Mouse (Mus musculus): ENCODE data around the gene Nit1. TPM values are rescaled to one million over a fixed set of nuclear protein-coding genes. Genes with fewer than 3 reads are reported as not detected.
"Not testable (repeated sequence)": the region's sequence is repeated elsewhere in the genome, so short reads cannot be mapped to it uniquely, and the experiment has no call there.

Gene Nit1
- polyA plus RNA-seq, 1 experiment from 2014 or later = 31.2 TPM

DNA sequence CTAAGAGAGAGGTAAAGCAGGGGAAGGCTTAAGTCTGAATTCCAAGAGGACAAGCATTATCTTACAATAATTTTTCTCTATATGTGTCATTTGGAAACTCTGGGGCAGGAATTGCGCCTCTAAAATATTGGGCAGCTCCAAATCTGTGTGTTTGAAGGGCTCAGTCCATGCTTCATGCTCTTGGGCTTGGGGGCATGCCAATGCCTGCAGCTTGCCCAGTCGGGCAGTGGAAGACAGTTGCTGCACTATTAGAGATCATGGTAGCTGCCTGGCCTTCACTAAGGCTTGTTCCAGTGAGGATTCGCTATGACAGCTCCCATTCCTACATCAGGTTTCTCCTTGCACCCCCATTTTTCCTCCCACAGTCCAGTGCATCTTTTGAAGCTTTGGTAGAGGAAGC is 3.2 kb upstream of the Nit1 start:
- ATAC-seq (replicated peaks; ENCODE audit: insufficient number of reproducible peaks, insufficient read depth, low FRiP score, low read depth) = no peak
- 83% methylated on average over 3 of the region's 3 CpGs for WGBS
- H3K27me3 ChIP-seq = no peaks in the 10 kb centered on the region
- H3K27ac ChIP-seq = no peak overlapping the region
- no peak overlapping the region for H3K4me2 ChIP-seq
- H3K4me3 ChIP-seq = no peak overlapping the region
- 0 out of 2 replicates have a peak, but pooled peaks cover 6% of the 10 kb centered on the region for H3K9me3 ChIP-seq (replicated peaks)
- H3K36me3 ChIP-seq = no peaks in the 10 kb centered on the region; the same call in 1 of the 2 replicates
- no peak overlapping the region for H3K9ac ChIP-seq
- H3K4me1 ChIP-seq (replicated peaks) = peaks cover 29% of the 10 kb centered on the region

DNA sequence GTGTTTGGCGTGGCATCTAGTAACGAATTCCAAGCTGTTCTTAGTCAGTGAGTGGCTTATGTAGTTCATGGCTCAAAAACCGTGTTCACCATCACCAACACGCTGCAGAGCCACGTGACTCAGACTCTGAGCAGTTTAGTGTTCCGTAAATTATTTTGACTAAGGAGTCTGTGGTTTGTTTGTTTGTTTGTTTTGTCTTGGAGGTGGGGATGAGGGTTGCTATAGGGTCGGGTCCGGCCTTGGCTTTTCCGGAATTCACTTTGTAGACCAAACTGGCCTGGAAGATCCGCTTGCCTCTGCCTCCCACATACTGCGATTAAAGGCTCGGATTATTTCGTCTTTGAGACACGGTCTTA is 627 bp upstream of the Nit1 start:
- under 1% methylated on average over 14 of the region's 14 CpGs for WGBS
- peak overlapping the region; percentile 87 for H3K4me2 ChIP-seq
- no peaks in the 10 kb centered on the region for H3K27me3 ChIP-seq
- ATAC-seq (replicated peaks; ENCODE audit: insufficient number of reproducible peaks, insufficient read depth, low FRiP score, low read depth) = no peak; the same call in 1 of the 2 replicates
- peak overlapping the region; percentile 88 for H3K4me3 ChIP-seq
- H3K9ac ChIP-seq = peak overlapping the region; percentile 87
- H3K27ac ChIP-seq = no peak overlapping the region; the same call in 1 of the 2 replicates
- peaks cover 23% of the 10 kb centered on the region for H3K36me3 ChIP-seq
- H3K4me1 ChIP-seq (replicated peaks) = peaks cover 27% of the 10 kb centered on the region
- 0 out of 2 replicates have a peak, but pooled peaks cover 6% of the 10 kb centered on the region for H3K9me3 ChIP-seq (replicated peaks)

DNA sequence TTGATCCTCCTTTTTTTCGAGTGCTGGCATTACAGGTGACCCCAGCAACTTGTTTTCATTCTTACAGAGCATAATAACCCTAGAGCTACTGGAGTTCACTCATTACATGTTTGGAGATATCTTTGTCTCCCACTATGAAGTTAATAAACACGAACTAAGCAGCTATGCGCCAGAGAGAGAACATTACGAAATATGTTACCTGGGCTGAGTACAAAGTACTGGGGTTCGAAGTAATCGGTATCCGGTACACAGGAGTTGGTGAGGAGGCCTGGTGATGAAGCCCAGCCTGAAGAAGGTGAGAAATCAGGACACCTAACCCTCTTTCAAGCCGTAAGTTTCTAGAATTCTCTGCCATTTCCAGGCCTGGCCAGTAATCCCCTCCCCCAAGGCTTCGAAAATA is 731 bp downstream of the Nit1 start:
- Histone ChIP-seq H3K9ac (peak overlapping the region; percentile 87), H3K9me3 (replicated peaks) (0 out of 2 replicates have a peak, but pooled peaks cover 6% of the 10 kb centered on the region), H3K36me3 (peaks cover 36% of the 10 kb centered on the region), H3K4me1 (replicated peaks) (peaks cover 27% of the 10 kb centered on the region), H3K4me2 (peak overlapping the region; percentile 87), H3K4me3 (peak overlapping the region; percentile 88), H3K27me3 (no peaks in the 10 kb centered on the region), H3K27ac (peak overlapping the region; percentile 71; the same call in 1 of the 2 replicates)
- no peak for ATAC-seq (replicated peaks; ENCODE audit: insufficient number of reproducible peaks, insufficient read depth, low FRiP score, low read depth)
- 67% methylated on average over 9 of the region's 9 CpGs for WGBS

DNA sequence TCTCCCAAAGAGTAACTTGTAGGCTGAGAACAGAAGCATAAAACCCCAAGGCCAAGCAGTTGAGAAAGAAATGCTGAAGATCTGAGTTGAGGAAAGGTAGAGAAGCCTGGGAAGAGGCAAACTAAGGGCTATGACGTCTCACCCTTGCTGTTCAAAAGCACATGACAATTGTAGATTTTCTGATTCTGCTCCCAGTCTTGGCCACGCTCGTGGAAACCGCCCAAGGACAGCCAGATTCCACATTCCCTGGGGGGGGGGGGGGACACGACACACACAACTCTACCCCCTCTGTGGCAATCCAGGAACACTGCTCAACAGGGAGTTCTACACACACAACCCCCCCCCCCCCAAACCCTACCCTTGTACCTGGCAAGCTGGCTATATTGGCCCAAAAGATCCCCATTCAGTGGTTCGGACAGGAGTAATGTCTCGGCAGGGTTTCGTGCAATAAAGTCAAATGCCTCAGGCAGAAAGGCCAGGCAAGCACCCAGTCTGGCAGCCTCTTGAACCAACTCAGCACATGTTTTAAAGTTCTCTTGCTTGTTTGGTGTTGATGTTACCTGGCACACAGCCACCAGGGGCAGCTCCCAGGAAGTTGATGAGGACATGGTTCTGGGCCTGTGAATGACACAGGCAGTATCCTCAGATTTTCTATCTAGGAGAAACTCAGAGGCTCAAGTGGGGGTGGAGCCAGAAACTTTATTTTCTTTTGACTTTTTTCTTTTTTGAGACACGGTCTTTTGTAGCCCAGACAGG is 1.3 kb downstream of the Nit1 start:
- no peak overlapping the region for H3K9ac ChIP-seq
- no peak overlapping the region for H3K27ac ChIP-seq
- 75% methylated on average over 9 of the region's 9 CpGs for WGBS
- H3K27me3 ChIP-seq = no peaks in the 10 kb centered on the region
- 0 out of 2 replicates have a peak, but pooled peaks cover 6% of the 10 kb centered on the region for H3K9me3 ChIP-seq (replicated peaks)
- ATAC-seq (replicated peaks; ENCODE audit: insufficient number of reproducible peaks, insufficient read depth, low FRiP score, low read depth) = no peak
- H3K36me3 ChIP-seq = peaks cover 42% of the 10 kb centered on the region
- H3K4me2 ChIP-seq = peak overlapping the region; percentile 87
- H3K4me1 ChIP-seq (replicated peaks) = peaks cover 27% of the 10 kb centered on the region
- H3K4me3 ChIP-seq = peak overlapping the region; percentile 88

DNA sequence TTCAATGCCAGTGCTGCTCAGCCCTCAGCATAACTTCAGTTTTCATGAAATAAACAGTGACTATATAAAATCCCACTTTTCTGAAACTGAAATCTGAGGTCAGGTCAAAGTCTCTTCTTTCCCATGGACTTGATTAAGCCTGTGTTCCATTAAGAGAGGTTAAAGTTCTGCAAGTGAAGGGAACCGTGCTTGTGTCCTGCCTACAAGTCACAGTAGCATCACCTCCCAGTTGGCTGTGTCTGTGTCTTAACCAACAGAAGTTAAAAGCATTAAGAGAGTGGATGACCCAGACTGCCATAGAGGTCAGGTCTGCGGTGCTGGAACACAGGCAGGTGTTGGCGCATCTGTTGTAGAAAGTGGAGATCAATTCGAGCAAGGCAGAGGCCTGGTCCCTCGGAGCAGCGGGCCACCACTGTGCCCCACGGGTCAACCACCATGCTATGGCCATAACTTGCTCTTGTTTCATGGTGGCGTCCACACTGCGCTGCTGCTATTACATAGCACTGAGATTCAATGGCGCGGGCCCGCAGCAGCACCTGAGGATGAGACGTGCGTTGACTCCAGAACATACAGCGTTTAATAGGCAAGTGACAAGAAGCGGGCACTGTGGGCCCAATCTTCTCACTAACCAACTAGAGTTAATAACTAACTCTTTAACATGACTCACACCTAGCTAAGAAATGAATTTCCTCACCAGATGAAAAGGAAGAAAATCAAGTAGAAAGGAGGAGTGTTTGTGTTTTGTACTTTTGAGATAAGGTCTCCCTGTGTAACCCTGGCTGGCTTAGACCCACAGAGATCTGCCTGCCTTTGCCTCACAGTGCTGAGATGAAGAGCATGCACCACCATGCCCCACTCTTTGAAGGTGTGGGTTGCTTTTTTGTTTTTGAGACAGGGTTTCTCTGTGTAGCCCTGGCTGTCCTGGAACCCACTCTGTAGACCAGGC is 2.9 kb downstream of the Nit1 start:
- 94% methylated on average over 16 of the region's 16 CpGs for WGBS
- Histone ChIP-seq H3K27ac (no peak overlapping the region), H3K27me3 (no peaks in the 10 kb centered on the region), H3K4me2 (no peak overlapping the region), H3K36me3 (peaks cover 54% of the 10 kb centered on the region), H3K4me1 (replicated peaks) (peaks cover 25% of the 10 kb centered on the region), H3K9me3 (replicated peaks) (0 out of 2 replicates have a peak, but pooled peaks cover 6% of the 10 kb centered on the region), H3K9ac (no peak overlapping the region), H3K4me3 (no peak overlapping the region)
- ATAC-seq (replicated peaks; ENCODE audit: insufficient number of reproducible peaks, insufficient read depth, low FRiP score, low read depth) = no peak

DNA sequence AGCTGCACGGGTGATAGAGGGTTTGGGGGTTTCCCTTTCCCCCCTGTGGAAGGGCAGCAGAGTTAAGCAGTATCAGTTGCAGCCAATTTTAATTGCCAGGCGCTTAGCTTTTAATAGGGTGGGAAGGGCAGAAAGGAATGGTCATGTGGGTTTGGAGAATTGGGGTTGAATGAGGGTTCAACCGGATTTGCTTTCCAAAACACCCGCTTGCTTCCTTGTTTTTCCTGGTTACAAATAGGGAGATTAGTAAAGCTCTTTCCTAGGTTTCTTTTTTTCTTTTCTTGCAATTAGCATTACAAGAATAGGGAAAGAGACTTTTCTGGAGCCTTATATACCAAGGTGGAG is 15.3 kb downstream of the Nit1 start:
- Histone ChIP-seq H3K36me3 (0 out of 2 replicates have a peak, but pooled peaks cover 3% of the 10 kb centered on the region), H3K4me2 (peak overlapping the region; percentile 70), H3K9ac (peak overlapping the region; percentile 97), H3K27me3 (no peaks in the 10 kb centered on the region), H3K4me1 (replicated peaks) (peaks cover 41% of the 10 kb centered on the region), H3K27ac (peak overlapping the region; percentile 100), H3K9me3 (replicated peaks) (no peaks in the 10 kb centered on the region), H3K4me3 (peak overlapping the region; percentile 92)
- ATAC-seq (replicated peaks; ENCODE audit: insufficient number of reproducible peaks, insufficient read depth, low FRiP score, low read depth) = no peak
- 1% methylated on average over 4 of the region's 4 CpGs for WGBS

DNA sequence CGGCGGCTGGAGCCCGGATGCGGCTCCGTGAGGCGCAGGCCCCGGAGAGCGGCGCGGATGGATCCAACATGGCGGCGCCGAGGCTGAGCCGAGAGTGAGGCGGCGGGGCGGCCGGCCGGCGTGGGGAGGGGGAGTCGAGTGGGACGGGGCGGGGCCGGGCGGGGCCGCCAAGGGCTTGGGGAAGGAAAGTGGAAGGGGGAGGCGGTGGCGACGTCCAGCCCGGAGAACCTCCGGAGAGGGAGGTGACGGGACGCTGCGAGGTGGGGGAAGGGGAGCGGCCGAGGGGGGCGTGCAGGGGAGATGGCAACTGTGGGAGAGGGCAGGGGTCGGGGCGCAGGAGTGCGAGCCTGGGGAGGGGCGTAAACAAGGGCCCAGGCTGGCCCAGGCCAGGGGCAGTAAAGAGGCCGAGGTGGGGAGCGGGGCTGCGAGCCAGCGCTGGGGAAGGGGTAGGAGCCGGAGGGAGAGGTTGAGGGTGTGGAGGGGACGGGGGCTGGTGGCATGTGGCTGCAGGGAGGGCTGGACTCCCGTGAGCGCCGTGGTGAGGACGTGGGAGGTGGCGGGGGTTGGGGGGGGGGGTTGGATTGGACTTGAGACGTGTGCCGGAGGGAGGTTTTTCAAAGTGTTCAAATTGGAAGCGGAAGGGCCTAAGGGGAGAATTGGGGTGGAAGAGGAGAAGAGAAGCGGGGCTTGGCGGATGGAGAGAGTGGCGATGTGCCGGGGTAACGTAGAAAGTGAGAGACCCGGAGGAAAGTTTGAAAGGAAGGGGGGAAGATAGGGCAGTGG is 15.8 kb downstream of the Nit1 start:
- Histone ChIP-seq H3K9me3 (replicated peaks) (no peaks in the 10 kb centered on the region), H3K4me2 (peak overlapping the region; percentile 70), H3K9ac (peak overlapping the region; percentile 97), H3K4me1 (replicated peaks) (peaks cover 41% of the 10 kb centered on the region), H3K27me3 (no peaks in the 10 kb centered on the region), H3K27ac (peak overlapping the region; percentile 100), H3K4me3 (peak overlapping the region; percentile 92), H3K36me3 (0 out of 2 replicates have a peak, but pooled peaks cover 3% of the 10 kb centered on the region)
- ATAC-seq (replicated peaks; ENCODE audit: insufficient number of reproducible peaks, insufficient read depth, low FRiP score, low read depth) = peak; percentile 89
- WGBS = 1% methylated on average over 60 of the region's 61 CpGs

DNA sequence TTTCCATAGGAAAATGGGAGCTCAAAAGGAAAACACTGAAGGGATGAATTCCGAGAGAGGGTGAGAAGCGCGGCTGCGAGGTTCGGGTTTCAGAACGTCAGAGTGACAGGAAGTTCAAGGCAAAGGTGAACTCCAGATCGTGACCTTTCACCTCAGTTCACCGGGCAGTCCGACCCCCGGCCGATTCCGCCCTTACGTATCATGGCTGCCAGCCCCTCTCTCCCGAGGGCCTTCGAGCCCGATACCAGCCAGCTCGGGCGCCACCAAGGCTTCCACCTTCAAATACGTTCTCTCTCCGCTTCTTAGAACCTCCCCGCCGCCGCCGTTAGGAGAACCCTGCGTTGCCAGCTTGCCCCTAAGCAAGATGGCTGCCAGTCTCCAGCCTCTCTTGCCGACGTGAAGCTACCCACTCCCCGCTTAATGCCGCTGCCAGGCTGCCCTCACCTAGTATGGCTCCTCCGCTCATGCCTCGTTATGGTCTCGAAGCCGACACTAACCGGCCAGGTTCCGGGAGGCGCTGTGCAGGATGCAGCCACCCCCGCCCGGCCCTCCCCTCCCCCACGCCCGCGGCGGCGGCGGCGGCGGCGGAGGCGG is 16.5 kb downstream of the Nit1 start, which contains the start of gene Dedd:
Gene Dedd (plus strand): TSS at position 307 of the 594 bp plus-strand sequence.
- Histone ChIP-seq H3K4me3 (peak within 1 kb of the TSS; percentile 92), H3K4me2 (peak within 1 kb of the TSS; percentile 70), H3K36me3 (0 out of 2 replicates have a peak, but pooled peaks cover 3% of the 10 kb centered on the region), H3K27me3 (no peaks in the 10 kb centered on the region), H3K27ac (peak within 1 kb of the TSS; percentile 100), H3K9me3 (replicated peaks) (no peaks in the 10 kb centered on the region), H3K4me1 (replicated peaks) (peaks cover 41% of the 10 kb centered on the region), H3K9ac (peak within 1 kb of the TSS; percentile 97)
- peak; percentile 92 for ATAC-seq (replicated peaks; ENCODE audit: insufficient number of reproducible peaks, insufficient read depth, low FRiP score, low read depth)
- under 1% methylated on average over 48 of the region's 48 CpGs for WGBS

DNA sequence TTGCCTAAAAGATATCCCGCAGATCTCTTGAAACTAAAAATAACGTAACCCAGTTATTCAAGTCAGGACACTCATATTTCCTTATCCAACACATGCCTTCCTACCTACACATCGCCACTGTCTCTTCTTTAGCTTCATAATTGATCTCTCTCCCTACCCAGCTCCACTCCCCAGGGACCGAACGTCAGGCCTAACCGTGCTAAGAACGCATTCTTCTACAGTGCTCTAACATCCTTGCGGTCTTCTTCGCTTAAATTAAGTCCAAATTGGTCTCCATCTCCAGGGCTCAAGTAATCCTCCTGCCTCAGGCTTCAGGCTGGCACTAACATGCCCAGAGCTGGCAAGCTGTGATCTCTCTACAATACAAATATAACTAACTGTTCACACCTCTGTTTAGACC is 17.2 kb downstream of the Nit1 start:
- 20% methylated on average over 9 of the region's 9 CpGs for WGBS
- Histone ChIP-seq H3K27ac (peak overlapping the region; percentile 100), H3K4me1 (replicated peaks) (peaks cover 36% of the 10 kb centered on the region)

DNA sequence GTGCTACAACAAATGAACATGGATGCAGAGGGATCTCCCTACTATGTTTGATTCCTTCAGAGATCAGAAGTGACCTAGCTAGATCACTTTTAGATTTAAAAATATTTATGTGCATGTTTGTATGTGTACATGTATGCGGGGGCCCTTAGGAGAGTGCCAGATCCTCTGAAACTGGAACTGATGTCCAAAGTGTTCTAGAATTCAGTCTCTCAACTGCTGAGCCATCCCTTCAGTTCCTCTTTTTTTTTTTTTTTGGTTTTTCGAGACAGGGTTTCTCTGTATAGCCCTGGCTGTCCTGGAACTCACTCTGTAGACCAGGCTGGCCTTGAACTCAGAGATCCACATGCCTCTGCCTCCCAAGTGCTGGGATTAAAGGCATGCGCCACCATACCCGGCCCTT is 18.9 kb downstream of the Nit1 start:
- not testable (repeated sequence) for H3K9me3 ChIP-seq (replicated peaks); H3K27ac ChIP-seq; ATAC-seq (replicated peaks; ENCODE audit: insufficient number of reproducible peaks, insufficient read depth, low FRiP score, low read depth); H3K4me2 ChIP-seq; H3K27me3 ChIP-seq; H3K36me3 ChIP-seq; H3K9ac ChIP-seq; H3K4me3 ChIP-seq
- peaks cover 24% of the 10 kb centered on the region for H3K4me1 ChIP-seq (replicated peaks)
- 77% methylated on average over 4 of the region's 4 CpGs for WGBS

More for the DNA sequence above, 17.2 kb downstream of the Nit1 start:
- no peak for ATAC-seq (replicated peaks; ENCODE audit: insufficient number of reproducible peaks, insufficient read depth, low FRiP score, low read depth)
- no peaks in the 10 kb centered on the region for H3K9me3 ChIP-seq (replicated peaks)
- 0 out of 2 replicates have a peak, but pooled peaks cover under 1% of the 10 kb centered on the region for H3K36me3 ChIP-seq
- H3K27me3 ChIP-seq = no peaks in the 10 kb centered on the region
- peak overlapping the region; percentile 97 for H3K9ac ChIP-seq
- H3K4me2 ChIP-seq = peak overlapping the region; percentile 70
- H3K4me3 ChIP-seq = peak overlapping the region; percentile 92

All from heart, embryonic 15.5 days (tissue).